Mouse (Mus musculus): ENCODE data around the gene D13Ertd608e.
"Not testable (repeated sequence)": the region's sequence is repeated elsewhere in the genome, so short reads cannot be mapped to it uniquely, and the experiment has no call there.

GRCm38 (mm10) chr13:119837719-119838337, 2.0 kb downstream of the D13Ertd608e start:
- TF ChIP-seq EP300 (IDR thresholded peaks at IDR 0.05; ENCODE audit: low read depth in 1 of 2, low read length in 2 of 2); CTCF (IDR thresholded peaks at IDR 0.05 in 2 of 3, conservative IDR thresholded peaks at IDR 0.05 in 1 of 3; ENCODE audit: control insufficient read depth in 1 of 3, insufficient read depth in 1 of 3, low read depth in 2 of 3, low read length in 3 of 3, poor library complexity in 1 of 3, severe bottlenecking in 1 of 3); SIN3A (IDR thresholded peaks at IDR 0.05; ENCODE audit: low read length); ZC3H11A (IDR thresholded peaks at IDR 0.05; ENCODE audit: low read depth, low read length); TBP (IDR thresholded peaks at IDR 0.05; ENCODE audit: low read depth, low read length); MYB (IDR thresholded peaks at IDR 0.05; ENCODE audit: low read depth, low read length); POLR2A (IDR thresholded peaks at IDR 0.05; ENCODE audit: control insufficient read depth in 1 of 2, insufficient read depth in 1 of 2, low read depth in 1 of 2, low read length in 2 of 2, poor library complexity in 1 of 2); TCF12 (IDR thresholded peaks at IDR 0.05; ENCODE audit: low read depth, low read length); BHLHE40 (IDR thresholded peaks at IDR 0.05; ENCODE audit: borderline replicate concordance, low read depth, low read length); MAZ (IDR thresholded peaks at IDR 0.05; ENCODE audit: low read depth, low read length): not testable (repeated sequence)
